Mouse (Mus musculus) layer of hippocampus, postnatal 10 days (tissue): Measurements from ENCODE around the gene Scrn2. TPM values are rescaled to one million over a fixed set of nuclear protein-coding genes. Genes with fewer than 3 reads are reported as not detected.

ENCODE experiments used
- DNase-seq, 2 experiments: peaks; one replicate each; pipeline ENCODE4 v3.0.0; 2021; ENCODE audit warnings: low spot score in 2 of 2
- total RNA-seq, 2 experiments: library from RNA; stranded (reverse); gene quantifications; 2 replicates each; pipeline ENCODE4 v1.2.3; 2021

The Scrn2 gene
- total RNA-seq, 2 experiments from 2014 or later, result 5.2 to 6.3 TPM

DNA sequence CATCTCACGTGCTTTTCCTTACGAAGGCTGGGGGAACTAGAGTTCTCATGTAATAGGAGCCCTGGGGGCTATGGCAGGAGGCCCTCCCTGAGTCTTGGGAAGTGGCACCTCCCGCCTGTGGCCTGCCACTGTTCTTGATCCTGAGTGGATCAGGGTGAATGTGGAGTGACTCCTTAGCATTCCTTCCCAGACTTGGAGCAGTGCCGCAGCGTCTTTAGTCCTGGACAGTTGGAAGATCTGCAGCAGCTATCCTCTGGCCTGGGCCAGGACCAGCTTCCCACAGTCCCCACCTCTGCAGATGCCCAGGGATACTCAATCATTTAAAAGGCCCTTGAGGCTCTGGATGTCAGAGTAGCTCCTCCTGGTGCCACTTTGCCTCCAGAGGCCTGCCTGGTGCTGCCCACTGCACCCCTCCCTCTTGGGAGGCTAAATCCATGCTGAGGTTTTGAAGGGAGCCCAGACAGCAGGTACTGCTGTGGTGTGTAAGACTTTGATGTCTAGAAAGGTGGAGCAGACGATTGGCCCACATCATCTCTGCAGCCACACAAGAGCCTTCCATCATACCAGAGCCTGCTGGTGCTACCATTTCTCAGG, 19.9 kb downstream of the Scrn2 start:
- no peak for DNase-seq

DNA sequence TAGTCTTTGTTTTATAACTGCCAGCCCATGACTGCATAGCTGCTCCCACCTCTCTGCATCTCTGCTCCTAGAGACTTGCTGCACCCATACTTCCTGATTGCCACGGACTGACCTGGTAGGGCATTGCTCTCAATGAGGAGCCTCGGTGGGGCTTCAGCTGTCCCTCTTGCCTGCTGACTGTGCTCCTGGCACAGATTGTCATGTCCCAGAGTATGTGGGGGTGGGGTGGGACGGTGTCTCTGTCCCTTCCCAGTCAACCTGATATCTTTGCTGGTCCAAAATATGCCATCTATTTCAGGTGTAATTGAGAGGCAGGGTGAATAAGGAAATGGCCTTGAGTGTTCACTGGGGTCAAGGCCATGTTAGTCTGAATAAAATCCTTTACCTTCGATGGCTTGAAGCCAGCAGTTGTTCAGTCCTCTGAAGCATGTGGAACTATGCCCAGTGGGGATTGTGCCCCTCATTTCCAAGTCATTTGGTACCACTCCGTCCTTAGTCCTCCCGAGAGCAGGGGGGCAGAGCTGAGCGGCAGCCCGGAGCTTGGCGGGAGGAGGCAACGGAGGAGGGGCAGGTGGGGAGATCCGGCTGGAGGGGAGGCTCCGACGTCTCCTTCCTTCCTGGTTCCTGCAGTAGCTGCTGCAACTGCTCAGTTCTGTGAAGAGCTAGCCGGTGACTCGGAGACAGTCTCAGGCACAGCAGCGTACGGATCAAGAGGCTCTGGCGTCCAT, 20.6 kb downstream of the Scrn2 start, which contains the start of gene Osbpl7:
TSS of gene Osbpl7 (plus strand) at position 413 of the 728 bp plus-strand sequence.
- DNase-seq, result peak; percentile 77 to 84

DNA sequence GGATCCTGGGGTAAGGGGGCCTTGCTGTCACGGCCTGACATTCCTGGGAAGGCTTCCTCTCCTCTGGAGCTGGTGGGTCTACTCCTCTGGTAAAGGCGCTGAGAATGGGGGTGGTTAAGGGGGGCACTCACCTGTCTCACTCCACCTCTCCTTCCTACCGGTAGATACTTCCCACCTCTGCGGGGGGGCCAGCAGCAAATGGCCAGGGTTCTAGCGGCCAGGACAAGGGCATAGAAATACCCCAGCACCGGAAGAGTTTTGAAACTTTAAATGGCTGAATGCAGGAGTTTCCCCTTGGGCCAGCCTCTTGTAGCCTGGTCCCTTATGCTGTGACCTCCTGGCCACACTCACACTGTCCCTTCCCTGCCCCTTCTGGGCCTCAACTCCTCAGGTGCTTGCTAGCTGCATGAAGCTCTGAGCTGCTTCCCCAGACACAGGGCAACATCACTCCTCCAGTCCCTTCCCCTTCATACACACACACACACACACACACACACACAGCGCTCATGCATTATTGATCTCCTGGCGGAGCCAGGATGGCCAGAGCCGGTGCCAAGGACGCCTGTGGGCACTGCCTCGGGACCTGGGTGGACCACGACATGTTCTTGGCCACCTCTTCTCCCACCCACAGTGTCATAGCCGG, 21.3 kb downstream of the Scrn2 start:
- no peak for DNase-seq

DNA sequence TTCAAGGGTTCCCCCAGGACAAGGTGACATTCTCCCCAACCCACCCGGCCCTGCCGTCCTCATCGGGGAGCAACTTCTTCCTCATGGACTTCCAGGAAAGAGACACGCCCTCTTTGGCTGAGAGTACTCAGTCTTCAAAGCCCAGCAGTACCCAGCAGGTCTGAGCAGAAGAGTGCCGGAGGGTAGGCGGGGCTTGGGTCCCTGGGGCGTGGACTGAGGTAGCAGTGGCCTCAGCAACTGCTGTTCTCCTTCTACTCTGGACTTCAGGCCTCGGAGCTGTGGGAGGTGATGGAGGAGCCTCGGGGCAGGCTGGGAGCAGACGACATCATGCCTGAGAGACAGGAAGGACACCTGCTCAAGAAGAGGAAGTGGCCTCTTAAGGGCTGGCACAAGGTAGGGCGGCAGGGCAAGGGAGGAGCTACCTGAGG, 22.5 kb downstream of the Scrn2 start:
- no peak for DNase-seq

DNA sequence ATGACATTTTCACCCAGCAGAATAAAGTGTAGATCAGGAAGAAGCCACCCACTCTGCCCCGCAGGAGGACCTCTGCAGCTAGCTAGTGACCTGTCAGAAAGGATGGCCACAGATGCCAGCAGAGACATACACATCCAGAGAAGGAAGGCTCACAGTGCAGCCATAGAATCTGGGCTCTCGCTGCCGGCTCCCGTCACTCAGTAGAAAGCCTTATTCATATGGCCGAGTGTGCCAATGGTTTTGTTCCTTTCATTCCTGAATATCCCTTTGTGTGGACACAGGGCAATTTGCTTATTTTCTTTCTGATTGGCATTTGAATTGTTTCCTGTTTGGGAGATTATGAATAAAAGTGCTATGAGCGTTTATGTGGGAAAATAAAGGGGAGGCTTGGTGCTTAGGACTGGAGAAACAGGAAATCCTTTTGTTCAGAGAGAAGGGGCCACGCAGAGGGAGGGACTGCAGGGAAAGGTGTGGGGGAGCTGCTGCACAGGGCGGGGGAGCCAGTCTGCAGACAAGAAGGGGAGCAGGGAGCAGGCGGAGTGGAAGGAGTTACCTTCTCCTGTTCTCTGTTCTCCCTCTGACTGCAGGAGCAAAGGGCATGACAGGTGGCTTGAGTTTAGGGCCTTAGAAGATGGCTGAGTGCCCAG, 33.7 kb downstream of the Scrn2 start:
- no peak for DNase-seq

DNA sequence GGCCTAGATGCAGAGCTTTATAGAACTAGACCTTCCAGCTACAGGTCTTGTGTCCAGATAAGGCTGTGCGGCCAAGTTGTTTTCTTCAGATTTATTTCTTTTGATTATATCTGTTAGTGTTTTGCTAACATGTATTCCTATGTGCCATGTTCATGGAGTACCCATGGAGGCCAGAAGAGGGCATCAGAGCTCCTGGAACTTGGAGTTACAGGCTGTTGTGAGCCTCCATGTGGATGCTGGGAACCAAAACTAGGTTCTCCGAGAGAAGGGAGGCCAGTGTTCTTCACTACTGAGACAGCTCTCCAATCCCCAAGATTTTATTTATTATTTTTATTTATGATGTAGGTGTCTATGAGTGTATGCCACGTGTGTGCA, 34.2 kb downstream of the Scrn2 start:
- DNase-seq, result no peak

DNA sequence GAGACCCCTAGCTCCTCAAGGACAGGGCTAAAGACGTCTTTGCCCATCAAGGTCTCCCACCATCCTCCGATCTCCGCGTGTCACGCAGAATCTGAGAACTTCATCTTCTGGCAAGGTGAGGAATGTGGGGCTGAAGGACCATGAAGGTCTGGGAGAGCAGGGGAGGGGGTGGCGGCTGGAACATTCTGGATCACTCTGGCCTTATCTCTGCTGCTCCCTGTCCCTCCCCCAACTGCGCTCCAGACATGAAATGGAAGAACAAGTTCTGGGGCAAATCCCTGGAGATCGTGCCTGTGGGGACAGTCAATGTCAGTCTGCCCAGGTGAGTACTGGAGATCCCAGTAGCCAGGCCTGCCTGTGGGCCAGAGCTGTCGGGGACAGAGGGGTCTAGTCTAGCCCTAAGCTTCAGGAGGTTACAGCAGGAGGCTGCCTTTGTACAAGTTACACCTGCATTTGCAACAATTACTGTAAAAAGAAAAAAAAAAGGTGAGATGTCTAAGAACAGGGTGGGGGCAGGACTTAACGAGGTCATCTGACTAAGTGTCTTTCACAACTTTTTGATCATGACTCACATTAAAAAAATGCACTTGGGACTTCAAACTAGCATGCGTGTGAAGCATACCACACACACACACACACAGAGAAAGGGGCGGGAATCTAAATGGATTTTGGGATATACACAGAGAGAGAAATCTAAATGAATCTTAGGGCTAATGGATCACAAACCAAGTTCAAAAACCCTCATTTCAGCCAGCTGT, 36.0 kb downstream of the Scrn2 start:
- DNase-seq, result no peak

DNA sequence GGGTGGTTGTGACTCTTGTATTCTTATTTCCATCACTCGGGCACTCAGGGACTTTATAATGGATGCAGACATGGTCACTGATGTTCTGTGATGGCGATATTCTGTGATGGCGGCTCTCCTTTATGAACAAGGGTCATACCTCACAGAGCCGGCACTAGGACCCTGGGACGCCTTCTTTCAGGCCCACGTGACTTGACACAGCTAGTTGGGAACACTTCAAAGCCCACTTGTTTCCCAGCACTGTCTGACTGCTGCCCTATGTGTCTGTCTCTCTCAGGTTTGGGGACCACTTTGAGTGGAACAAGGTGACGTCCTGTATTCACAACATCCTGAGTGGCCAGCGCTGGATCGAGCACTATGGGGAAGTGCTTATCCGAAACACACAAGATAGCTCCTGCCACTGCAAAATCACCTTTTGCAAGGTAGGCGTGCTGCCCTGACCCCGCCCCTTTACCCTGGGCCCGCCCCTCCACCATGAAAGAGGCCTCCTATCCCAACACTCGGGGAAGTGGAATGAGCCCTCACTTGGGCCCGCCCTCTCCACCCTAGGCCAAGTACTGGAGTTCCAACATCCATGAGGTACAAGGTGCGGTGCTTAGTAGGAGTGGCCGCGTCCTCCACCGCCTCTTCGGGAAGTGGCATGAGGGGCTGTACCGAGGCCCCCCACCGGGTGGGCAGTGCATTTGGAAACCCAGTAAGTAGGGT, 37.1 kb downstream of the Scrn2 start:
- no peak for DNase-seq

DNA sequence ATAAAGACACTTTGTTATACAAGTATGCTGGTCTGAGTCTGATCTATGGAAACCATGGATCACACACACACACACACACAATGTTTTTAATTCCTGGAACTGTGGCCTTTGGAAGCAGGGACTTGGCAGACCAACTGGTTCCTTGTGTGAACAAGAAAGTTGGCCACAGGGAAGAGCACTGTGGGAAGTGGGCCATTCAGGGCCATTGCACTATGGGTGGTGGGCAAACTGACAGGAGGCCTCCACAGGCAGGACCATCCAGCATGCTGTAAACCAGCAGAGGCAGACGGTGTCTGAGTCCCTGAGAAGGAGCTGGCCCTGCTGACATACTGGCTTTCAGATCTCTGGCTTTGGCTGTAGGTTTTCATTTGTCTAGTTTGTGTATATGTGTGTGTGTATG, 39.6 kb downstream of the Scrn2 start:
- peak; percentile 37 to 47 for DNase-seq

DNA sequence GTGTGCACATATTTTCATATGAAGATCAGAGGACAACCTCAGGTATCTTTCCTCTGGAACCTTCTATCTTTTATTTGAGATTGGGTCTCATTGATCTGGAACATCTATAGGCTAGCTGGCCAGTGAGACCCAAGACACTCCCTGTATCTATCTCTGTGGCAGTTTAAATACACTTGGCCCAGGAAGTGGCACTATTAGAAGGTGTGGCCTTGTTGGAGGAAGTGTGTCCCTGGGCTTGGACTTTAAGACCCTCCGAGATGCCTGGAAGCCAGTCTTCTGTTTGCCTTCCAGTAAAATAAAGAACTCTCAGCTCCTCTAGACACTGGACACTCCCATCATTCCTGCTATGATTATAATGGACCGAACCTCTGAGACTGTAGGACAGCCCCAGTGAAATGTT, 40.0 kb downstream of the Scrn2 start:
- no peak for DNase-seq

DNA sequence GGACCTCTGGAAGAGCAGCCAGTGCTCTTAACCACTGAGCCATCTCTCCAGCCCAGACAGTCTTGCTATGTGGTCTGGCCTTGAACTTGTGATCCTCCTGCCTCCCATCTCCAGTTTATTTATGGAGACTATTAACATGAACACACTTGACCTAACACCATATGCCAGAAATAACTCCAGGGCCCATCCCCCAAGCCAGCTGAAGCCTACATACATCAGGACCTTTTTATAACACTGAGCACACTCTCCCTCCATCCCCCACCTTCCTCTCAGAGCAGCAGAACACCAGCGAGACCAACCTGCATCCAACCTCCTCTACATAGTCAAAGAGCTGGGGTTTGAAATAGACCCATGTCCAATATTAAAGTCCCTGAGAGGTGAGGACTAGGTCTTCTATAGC, 41.4 kb downstream of the Scrn2 start:
- no peak for DNase-seq

DNA sequence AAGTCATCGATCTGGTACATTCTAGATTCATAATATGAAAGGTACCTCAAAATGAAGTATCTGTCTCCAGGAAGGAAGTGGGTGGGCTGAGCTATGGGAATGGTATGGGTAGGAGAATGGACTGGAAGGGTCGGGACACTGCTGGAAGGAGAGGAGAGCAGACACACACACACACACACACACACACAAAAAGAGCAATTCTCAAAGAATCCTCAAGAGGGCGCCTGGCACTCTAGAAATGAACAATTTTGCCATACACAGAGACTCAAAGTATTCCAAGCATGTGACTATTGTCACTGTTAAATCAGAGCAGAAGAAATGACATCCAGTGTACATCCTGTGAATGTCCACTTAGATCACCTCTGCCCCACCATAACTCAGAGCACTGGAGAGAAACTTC, 42.8 kb downstream of the Scrn2 start:
- DNase-seq, result peak; percentile 52 to 68

DNA sequence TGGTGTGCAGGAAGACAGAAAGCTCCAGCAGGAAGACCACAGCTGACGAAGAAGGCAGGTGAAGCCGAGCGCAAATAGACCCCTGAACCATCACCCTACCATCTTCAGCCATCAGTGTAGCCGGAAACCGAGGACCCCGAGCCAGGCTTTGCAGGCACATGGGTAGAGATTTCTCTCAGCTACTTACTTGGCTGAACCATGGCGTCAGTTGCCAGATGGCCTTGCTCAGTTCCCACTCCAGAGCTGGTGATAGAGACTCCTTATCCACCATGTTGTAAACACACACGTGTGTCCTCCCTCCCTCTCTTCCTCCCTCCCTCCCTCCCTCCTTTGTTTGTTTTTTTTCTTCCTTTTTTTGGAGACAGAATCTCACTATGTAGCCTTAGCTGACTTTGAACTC, 44.5 kb downstream of the Scrn2 start:
- no peak for DNase-seq

DNA sequence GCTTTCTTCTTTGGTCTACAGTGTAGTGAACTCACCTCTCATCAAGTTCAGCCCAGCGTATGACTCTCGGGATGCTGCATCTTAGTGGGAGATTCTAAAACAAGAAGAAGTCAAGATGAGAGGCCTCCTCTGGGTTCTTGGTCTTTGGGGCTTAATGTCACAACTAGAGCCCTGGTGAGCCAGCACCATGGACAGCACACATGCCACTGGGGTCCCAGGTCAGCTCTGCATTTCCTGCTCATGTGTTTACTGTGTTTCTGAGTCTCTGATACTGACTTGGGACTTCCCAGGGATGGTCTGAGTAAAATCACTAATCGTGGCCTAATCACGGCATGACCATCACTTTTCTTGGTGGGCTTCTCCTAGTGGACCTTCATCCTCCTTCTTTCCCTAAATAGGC, 49.0 kb downstream of the Scrn2 start:
- no peak for DNase-seq

DNA sequence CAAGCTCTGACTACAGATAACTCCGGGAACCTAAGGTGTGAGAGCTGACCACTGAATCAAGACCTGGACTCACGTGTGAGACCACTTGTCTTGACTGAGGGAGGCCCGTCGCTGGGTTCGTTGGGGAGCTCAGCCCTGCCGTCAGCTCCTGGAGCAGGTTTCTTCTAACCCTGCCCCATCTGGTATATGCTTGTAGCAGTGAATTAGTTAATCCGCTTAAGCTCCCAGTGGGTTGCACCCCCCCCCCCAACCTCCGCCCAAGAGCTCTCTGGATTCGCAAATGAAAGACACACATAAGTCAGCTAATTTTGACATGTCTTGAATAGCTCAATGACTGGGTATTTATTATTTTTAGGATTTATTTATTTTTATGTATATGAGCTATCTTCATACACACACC, 50.6 kb downstream of the Scrn2 start:
- no peak for DNase-seq

DNA sequence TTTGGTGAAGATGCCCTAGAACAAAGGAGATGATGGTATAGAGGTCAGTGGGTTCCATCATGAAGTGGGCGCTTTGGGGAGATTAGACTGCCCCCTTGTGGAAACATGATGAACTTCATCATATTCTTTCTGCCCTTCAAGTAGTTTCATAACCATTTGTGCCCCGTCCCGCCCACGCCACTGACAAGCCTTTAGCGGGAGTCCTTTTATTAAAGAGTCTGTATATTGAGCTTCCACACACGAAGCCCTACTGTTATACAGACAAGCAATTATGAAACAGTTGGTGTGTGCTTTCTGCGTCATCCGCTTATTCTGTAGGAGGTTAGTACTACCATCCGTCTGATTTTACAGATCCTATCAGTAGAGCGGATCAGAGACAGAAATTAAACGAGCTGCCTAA, 53.2 kb downstream of the Scrn2 start:
- peak in 1 of 2 experiments; percentile 37 for DNase-seq
